Mouse (Mus musculus): ENCODE measurements around the gene Peli1.

DNA sequence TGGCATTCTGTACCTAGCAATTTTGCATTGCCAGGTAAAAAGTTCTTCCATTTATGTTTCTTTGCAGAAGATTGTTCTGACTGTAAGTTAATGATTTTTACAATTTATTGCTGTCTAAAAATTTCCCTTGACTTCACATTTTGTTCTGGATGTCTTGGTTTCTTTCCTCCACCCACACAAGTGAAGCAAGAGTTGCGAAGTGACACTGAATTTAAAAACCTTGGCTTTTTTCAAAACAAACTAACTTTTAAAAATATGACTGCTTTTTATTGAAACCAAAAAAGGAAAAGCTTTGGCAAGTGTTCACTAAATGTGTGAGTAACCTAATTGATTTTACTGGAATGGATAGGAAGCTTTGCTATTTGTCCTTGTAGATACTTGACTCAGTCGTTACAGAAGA is 18.2 kb downstream of the Peli1 start:
- TF ChIP-seq GATA1 (IDR thresholded peaks at IDR 0.05; ENCODE audit: low read length) (no peak), TAL1 (IDR thresholded peaks at IDR 0.05; ENCODE audit: low read length) (no peak)

Data from erythroblast, embryonic 14.5 days (primary cell).